Mouse (Mus musculus): ENCODE measurements at regions not wholly inside any gene's neighbourhood (a gene's known extent, or its start where the extent isn't known, plus 50 kb on each side); places are given as distances from the start of the nearest gene placed in this dataset.

DNA sequence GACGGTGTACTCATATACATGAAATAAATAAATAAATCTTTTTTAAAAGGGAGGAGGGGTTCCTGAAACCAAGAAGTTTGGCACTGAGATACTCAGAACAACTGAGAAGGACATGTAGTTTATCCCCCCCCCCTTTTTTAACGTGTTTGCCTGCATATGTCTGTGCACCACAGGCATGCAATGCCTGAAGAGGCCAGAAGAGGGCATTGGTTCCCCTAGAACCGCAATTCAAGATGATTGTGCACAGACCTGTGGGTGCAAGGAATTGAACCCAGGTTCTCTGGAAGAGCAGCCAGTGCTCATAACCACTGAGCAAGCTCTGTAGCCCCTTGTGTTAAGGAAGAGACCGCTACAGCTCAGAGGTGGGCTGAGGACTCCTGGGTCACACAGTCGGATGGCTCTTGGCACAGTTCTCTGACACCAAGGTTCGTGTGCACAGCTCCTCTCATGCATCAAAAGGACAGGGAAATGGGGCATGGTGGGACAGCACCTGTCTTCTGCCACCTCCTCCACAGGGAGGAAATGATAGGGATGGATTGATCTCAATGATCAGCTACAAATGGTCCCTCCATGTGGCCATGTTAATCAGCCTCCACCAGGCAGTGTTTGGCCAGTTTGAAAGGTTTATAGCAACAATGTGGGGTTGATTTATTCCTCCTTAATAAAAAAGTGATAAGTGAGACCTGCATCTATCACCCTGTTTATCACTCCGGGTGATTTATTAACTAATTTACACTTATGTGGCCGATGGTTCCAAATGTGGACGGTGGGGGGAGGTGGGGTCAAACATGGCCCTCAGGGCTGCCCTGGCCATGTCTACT lies 58.5 kb upstream of the Top1 start:
- no peak for DNase-seq

DNA sequence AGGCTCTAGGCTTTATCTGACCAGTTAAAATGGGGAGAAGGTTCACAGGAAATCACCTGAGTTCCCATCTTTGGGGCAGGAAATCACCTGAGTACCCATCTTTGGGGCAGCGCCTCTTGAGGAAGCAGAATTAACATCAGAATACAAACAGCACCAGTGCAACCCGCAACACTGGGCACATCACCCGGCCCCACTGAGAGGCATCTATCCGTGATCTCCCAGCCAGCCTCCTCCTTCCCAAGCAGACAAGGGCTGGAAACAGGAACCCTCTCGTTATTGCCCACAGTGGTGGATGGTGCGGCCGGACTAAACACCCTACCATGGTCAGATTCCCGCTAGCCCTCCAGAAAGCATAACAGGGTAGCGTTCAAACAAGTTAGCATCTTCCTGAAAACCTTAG lies 57.3 kb upstream of the Top1 start:
- no peak for DNase-seq

DNA sequence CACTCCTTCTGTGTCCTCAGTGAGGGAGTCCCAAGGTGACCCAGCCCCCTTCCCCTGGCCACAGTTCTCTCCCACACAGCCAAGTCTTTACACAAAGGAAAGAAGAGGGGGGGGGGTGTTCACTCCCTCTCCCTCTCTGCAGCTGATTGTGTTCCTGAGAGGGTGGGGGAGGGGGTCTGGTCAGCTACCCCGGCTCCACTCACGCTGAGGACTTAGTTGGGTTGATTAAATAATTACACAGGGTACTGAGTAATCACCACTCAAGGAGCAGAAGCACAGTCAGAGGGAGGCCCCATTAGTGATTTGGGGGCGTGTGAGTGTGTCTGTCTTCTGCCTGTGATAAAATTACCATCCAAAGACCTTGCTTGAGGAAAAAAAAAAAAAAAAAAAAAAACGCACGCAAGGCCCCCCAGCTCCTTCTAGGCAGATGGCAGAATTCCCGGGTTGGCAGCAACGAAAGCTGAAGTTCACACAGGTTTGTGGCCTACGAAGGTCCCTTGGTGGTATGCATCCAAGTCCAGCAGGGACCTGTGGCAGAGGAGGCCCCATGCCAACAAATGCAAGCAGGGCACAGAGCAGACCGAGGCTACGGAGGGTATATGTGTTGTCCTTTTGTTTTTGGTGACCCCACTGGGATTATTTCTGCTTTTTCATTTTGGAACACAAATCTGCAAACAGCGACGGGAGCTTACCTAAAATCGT lies 55.3 kb upstream of the Top1 start:
- peak; percentile 64 to 75 for DNase-seq

DNA sequence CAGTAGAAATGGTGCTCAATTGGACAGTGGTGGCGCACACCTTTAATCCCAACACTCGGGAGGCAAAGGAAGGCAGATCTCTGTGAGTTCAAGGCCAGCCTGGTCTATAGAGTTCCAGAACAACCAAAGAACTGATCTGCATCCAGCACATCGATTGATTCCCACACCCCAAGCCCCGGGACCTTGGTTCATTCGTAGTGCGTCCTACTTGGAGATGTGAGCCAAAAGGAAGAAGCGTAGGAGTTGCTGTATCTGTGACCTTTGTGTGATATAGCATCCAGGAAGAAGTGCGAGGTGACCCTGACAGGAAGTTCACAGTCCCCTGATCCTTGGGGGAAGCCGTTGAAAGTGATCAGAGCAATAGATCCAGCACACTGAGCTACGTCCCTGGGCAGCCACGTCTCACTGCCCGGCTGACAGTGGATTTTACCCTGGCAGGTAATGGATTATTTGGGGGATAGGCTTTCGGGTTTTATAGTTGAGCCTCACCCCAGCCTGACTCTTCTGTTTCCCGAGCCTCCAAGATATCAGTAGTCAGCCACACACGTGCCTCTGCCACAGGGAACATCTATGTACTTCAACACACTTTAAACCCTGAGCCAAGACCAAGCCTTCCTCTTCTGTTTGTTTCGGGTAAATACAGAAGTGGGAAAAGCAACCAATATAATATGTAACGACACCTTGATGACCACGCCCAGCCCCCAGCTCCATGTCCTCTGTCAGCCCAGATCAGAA lies 54.1 kb upstream of the Top1 start:
- DNase-seq = no peak

DNA sequence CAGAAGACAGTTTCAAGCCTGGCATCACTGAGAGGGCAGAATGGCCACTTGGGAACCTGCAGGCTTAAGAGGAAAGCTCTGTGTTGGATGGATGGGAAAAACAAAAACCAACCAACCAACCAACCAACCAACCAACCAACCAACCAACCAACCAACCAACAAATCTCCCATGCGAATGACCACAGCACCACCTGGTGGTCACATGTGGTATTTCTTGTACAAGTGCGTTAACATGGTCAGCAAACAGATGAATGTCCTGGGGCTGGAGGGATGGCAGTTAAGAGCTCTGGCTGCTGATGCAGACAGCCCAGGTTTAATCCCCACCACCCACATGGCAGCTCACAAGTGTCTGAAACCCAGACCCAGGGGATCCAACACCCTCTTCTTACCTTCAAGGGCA lies 52.7 kb upstream of the Top1 start:
- DNase-seq = peak; percentile 90 to 94

Data from cerebellum, postnatal 10 days (tissue).